Mouse (Mus musculus) midbrain, embryonic 14.5 days (tissue): Measurements from ENCODE around the gene Etnk1. TPM values are rescaled to one million over a fixed set of nuclear protein-coding genes. Genes with fewer than 3 reads are reported as not detected.

Source experiments
- ATAC-seq: fragments of 200-750 bp; cut with Nextera tagmentation; 2 replicates; pipeline ENCODE4 v1.8.0; 2017; ENCODE audit warnings: moderate number of reproducible peaks, moderate library complexity; ENCODE audit not compliant: low FRiP score, low TSS enrichment
- DNase-seq: peaks from one replicate; pipeline ENCODE4 v3.0.0-alpha.2; 2015
- H3K27ac ChIP-seq: fragments of 300-500 bp; sonication (generic); replicated peaks from 2 replicates; pipeline ENCODE4 v1.5.1; 2014; ENCODE audit warnings: mild to moderate bottlenecking, low read depth, low read length, moderate library complexity
- H3K27me3 ChIP-seq: fragments of 300-500 bp; sonication (generic); 2 replicates; pipeline ENCODE4 v1.6.1; 2014; ENCODE audit warnings: low read length, control low read depth, mixed read lengths; ENCODE audit not compliant: control insufficient read depth, insufficient read depth
- H3K36me3 ChIP-seq: fragments of 300-500 bp; sonication (generic); 2 replicates; pipeline ENCODE4 v1.6.1; 2014; ENCODE audit warnings: low read length, control low read depth; ENCODE audit not compliant: control insufficient read depth, insufficient read depth
- H3K4me1 ChIP-seq: fragments of 300-500 bp; sonication (generic); 2 replicates; pipeline ENCODE4 v1.6.1; 2014; ENCODE audit warnings: mild to moderate bottlenecking, antibody characterized with exemption, low read length, control low read depth; ENCODE audit not compliant: control insufficient read depth, insufficient read depth
- H3K4me2 ChIP-seq: fragments of 300-500 bp; sonication (generic); 2 replicates; pipeline ENCODE4 v1.6.1; 2014; ENCODE audit warnings: mild to moderate bottlenecking, low read length, moderate library complexity
- H3K4me3 ChIP-seq: fragments of 300-500 bp; sonication (generic); replicated peaks from 2 replicates; pipeline ENCODE4 v1.5.1; 2014; ENCODE audit warnings: low read depth, low read length
- H3K9ac ChIP-seq: fragments of 300-500 bp; sonication (generic); replicated peaks from 2 replicates; pipeline ENCODE4 v1.6.1; 2014; ENCODE audit warnings: mild to moderate bottlenecking, low read length, moderate library complexity
- H3K9me3 ChIP-seq: fragments of 300-500 bp; sonication (generic); 2 replicates; pipeline ENCODE4 v1.6.1; 2016; ENCODE audit warnings: low read length, control low read depth, mixed read lengths; ENCODE audit not compliant: control insufficient read depth
- WGBS: fragments of 180-500 bp; shearing (Covaris S2); extraction: QIAGEN DNeasy Blood & Tissue Kit; methylation state at CpG from one replicate; pipeline ENCODE4 v1.1.7; 2014; 5-methylcytosine and 5-hydroxymethylcytosine counted together
- polyA plus RNA-seq: library from polyadenylated mRNA; unstranded; fragments of >200 nt; fragmentation: Nextera tagmentation; extraction: Ambion mirVana; gene quantifications from 2 replicates; pipeline ENCODE4 v1.2.1, GENCODE M21; 2014

The Etnk1 gene
- polyA plus RNA-seq, 1 experiment from 2014 or later, result 62.0 TPM

DNA sequence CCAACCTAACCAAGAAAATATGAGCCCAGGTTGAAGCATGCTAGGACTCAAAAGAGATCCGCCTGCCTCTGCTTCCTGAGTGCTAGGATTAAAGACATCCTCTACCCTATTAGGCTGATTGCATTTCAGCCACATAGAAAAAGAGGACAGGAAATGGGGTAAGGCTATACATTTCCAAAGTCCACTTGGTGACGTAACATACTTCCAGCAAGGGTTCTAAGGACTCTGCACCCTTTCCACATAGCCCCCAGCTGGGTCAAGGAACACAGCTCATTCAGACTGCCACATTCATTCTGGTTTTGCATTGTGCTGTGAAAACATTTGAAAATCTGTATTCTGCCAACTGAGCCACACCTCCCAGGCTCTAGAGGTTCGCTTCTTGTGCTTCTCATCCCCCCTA, 41.9 kb downstream of the Etnk1 start:
- H3K9ac ChIP-seq, result no peak overlapping the region
- H3K36me3 ChIP-seq, result peaks cover 13% of the 10 kb centered on the region
- no peak overlapping the region for H3K4me2 ChIP-seq
- DNase-seq (no peak), ATAC-seq (no peak)
- H3K9me3 ChIP-seq, result peaks cover 3% of the 10 kb centered on the region; the same call in 1 of the 2 replicates
- no peaks in the 10 kb centered on the region for H3K4me1 ChIP-seq
- H3K27me3 ChIP-seq, result no peaks in the 10 kb centered on the region
- WGBS, result over 99% methylated on average over 3 of the region's 3 CpGs
- H3K4me3 ChIP-seq, result no peak overlapping the region
- no peak overlapping the region for H3K27ac ChIP-seq

DNA sequence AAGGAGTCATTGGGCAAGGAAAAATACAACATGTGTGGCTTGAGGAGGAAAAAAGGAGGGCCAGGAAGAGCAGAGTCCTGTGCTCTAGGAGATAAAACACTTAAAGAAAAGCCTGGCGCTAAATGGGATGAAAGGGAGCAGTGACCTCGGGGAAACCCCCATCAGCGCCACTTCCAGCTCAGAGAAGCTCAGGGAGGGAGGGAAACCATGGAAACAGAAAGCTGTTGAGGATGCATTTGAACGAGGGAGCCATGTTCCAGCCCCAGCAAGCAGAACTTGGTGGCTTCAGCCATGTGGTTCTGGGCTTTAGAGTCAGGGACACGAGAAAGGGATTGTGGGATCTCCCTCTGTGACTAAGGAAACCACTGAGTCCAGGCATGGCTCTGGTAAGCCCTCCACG, 45.7 kb downstream of the Etnk1 start:
- Histone ChIP-seq H3K27me3 (no peaks in the 10 kb centered on the region), H3K27ac (no peak overlapping the region), H3K4me2 (no peak overlapping the region), H3K36me3 (0 out of 2 replicates have a peak, but pooled peaks cover 4% of the 10 kb centered on the region), H3K4me3 (no peak overlapping the region), H3K9me3 (peaks cover 3% of the 10 kb centered on the region; the same call in 1 of the 2 replicates), H3K9ac (no peak overlapping the region), H3K4me1 (no peaks in the 10 kb centered on the region)
- no peak for DNase-seq
- WGBS, result 77% methylated on average over 6 of the region's 6 CpGs
- ATAC-seq, result no peak

DNA sequence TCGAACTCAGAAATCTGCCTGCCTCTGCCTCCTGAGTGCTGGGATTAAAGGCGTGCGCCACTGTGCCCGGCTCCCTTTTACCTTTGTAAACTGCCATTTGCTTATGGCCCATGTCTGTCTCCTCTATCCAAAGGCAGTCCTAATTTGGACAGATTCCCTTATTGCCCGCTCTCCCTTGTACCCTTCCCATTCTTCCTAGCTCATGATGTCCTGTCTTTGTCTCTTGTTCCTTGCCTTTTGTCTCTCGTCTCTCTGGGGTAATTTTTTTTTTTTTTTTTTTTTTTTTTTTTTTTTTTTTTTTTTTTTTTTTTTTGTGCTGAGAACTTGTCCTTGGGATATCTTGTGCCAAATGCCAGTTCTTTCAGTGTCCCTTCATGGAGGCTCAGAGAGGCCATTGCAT, 46.4 kb downstream of the Etnk1 start:
- ATAC-seq, result no peak
- Histone ChIP-seq H3K9me3 (peaks cover 3% of the 10 kb centered on the region; the same call in 1 of the 2 replicates), H3K4me3 (no peak overlapping the region), H3K4me2 (no peak overlapping the region), H3K9ac (no peak overlapping the region), H3K27ac (no peak overlapping the region), H3K27me3 (no peaks in the 10 kb centered on the region), H3K36me3 (0 out of 2 replicates have a peak, but pooled peaks cover 4% of the 10 kb centered on the region), H3K4me1 (no peaks in the 10 kb centered on the region)
- no peak for DNase-seq
- WGBS, result 97% methylated on average over 6 of the region's 6 CpGs

DNA sequence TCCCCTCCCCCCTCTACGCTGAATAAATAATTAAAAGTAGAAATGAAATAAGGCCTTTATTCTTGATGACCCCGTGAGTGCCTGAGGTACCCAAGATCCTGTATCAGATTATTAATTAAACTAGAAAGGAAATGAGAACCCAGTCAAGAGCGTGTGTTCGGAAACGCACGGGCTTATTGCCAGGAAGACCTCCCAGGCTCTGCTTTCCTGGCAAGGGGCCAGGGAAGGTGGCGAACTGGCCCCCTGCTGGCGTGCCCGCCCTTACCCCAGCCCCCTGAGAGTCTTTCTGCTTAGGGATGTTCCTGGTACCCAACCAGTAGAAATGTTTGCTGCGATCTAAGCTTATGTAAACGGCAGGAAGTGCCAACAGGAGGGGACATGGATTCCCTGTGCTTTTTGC, 49.2 kb downstream of the Etnk1 start:
- H3K27me3 ChIP-seq, result no peaks in the 10 kb centered on the region
- no peak overlapping the region for H3K9ac ChIP-seq
- H3K27ac ChIP-seq, result no peak overlapping the region
- no peak overlapping the region for H3K4me3 ChIP-seq
- H3K4me1 ChIP-seq, result no peaks in the 10 kb centered on the region
- 77% methylated on average over 11 of the region's 11 CpGs for WGBS
- no peak for DNase-seq
- H3K9me3 ChIP-seq, result no peaks in the 10 kb centered on the region
- ATAC-seq, result no peak
- no peak overlapping the region for H3K4me2 ChIP-seq
- H3K36me3 ChIP-seq, result no peaks in the 10 kb centered on the region

DNA sequence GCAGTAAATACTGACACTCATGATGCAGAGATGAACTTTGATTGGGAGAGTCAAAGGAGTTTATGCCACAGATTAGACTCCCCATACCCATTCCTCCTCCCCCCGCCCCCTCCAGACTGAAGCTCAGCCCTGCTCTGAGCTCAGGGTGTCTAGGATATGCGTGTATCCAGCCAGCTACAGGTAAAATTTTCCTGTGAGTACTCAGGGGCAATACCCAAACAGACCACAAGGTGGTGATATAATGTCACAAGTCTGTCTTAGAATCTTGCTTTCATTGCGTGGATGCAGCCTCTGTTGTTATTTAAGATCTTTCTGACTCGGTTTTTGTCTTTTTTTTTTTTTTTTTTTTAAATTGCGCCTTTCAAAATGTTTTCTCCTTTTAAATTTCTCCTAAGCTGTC, 52.3 kb downstream of the Etnk1 start:
- no peak overlapping the region for H3K27ac ChIP-seq
- no peaks in the 10 kb centered on the region for H3K27me3 ChIP-seq
- no peaks in the 10 kb centered on the region for H3K9me3 ChIP-seq
- no peak overlapping the region for H3K4me3 ChIP-seq
- H3K9ac ChIP-seq, result no peak overlapping the region
- WGBS, result 6% methylated on average over 5 of the region's 5 CpGs
- no peak overlapping the region for H3K4me2 ChIP-seq
- no peaks in the 10 kb centered on the region for H3K4me1 ChIP-seq
- H3K36me3 ChIP-seq, result no peaks in the 10 kb centered on the region
- ATAC-seq, result no peak
- DNase-seq, result peak; percentile 93

DNA sequence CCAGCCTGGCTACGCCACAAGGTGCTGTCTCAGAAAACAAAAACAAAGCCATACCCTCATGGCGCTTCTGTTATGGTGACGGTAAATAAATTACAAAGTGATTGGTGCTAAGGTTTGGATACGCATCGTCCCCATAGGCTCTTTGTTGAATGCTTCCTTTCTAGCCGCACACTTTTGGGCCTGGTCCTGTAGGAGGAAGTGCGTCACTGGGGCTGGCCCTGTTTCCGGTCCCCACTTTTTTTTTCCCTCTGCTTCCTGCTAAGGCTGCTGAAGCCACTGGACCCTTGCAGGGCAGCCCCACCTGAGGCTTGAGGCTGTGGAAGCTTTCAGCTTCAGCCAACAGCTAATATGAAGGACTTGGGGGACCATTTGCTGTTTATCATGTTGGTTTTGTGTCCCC, 54.2 kb downstream of the Etnk1 start:
- H3K27me3 ChIP-seq, result no peaks in the 10 kb centered on the region
- no peak overlapping the region for H3K9ac ChIP-seq
- DNase-seq, result no peak
- H3K4me3 ChIP-seq, result no peak overlapping the region
- no peak overlapping the region for H3K4me2 ChIP-seq
- H3K27ac ChIP-seq, result no peak overlapping the region
- no peak for ATAC-seq
- no peaks in the 10 kb centered on the region for H3K4me1 ChIP-seq
- no peaks in the 10 kb centered on the region for H3K36me3 ChIP-seq
- no peaks in the 10 kb centered on the region for H3K9me3 ChIP-seq
- WGBS, result 91% methylated on average over 8 of the region's 8 CpGs

DNA sequence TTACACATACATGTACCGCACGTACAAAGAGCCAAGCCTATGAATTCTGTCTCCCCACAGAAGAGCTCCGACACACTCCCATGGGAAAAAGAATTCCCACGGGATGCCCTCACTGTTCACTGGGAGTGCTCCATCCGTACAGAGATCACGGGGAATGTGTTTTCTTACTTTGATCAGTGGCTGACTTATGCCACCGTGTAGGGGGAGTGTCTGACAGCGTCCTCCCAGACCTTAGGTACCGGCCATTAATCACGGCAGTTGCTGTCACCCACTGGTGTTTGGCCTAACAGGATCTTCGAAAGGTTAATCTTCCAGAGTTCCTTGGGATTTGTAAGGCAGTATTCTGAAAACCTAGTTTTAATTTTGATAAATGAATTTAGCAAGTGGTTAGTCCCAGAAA, 57.0 kb downstream of the Etnk1 start:
- no peak for ATAC-seq
- 81% methylated on average over 11 of the region's 11 CpGs for WGBS

DNA sequence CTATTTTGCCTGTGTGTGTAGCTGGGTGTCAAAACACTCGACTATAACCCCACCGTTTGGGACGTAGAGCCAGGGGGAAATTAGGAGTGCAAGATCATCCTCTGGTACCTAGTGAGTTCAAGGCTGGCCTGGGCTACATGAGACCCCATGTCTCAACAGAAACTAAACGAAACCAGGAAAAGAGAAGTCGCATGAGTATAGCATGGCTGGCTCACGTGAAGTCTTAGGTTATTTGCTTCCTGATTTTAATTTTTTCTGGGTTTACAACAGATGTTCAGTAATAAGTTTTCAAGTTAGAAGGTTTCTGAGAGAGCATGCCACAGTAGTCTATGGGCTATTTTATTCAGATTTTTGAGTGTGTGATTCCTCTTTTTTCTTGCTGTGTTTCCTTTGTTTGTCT, 57.9 kb downstream of the Etnk1 start:
- no peaks in the 10 kb centered on the region for H3K9me3 ChIP-seq
- H3K27ac ChIP-seq, result no peak overlapping the region
- WGBS, result 83% methylated on average over 6 of the region's 6 CpGs
- H3K4me1 ChIP-seq, result no peaks in the 10 kb centered on the region
- H3K9ac ChIP-seq, result no peak overlapping the region
- H3K36me3 ChIP-seq, result no peaks in the 10 kb centered on the region
- no peak overlapping the region for H3K4me3 ChIP-seq
- ATAC-seq (no peak), DNase-seq (no peak)
- H3K4me2 ChIP-seq, result no peak overlapping the region
- no peaks in the 10 kb centered on the region for H3K27me3 ChIP-seq

More for the DNA sequence above, 57.0 kb downstream of the Etnk1 start:
- H3K4me3 ChIP-seq, result no peak overlapping the region
- DNase-seq, result no peak
- H3K27ac ChIP-seq, result no peak overlapping the region
- no peaks in the 10 kb centered on the region for H3K27me3 ChIP-seq
- no peak overlapping the region for H3K4me2 ChIP-seq
- H3K4me1 ChIP-seq, result no peaks in the 10 kb centered on the region
- no peaks in the 10 kb centered on the region for H3K9me3 ChIP-seq
- H3K9ac ChIP-seq, result no peak overlapping the region
- H3K36me3 ChIP-seq, result no peaks in the 10 kb centered on the region

DNA sequence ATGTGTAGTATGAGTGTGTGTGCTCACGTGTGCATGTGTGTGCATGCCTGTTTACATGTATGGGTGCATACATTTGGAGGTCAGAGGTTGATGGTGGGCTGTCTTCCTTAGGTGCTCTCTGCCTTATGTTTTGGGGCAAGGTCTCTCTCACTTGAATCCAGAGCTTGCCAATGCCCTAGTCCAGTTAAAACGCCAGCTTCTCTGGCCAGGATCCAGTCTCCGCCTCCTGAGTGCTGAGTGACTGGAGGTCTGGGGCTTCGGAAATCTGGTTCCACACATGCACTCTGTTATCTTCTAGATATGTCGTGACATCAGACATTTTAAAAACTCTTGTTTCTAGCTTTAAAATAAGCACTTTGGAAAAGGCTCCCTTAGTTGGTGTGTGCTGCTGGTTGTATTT, 61.7 kb downstream of the Etnk1 start:
- H3K4me1 ChIP-seq, result no peaks in the 10 kb centered on the region
- 81% methylated on average over 5 of the region's 5 CpGs for WGBS
- no peak overlapping the region for H3K9ac ChIP-seq
- no peaks in the 10 kb centered on the region for H3K9me3 ChIP-seq
- no peaks in the 10 kb centered on the region for H3K36me3 ChIP-seq
- ATAC-seq, result no peak
- H3K27ac ChIP-seq, result no peak overlapping the region
- no peak for DNase-seq
- H3K27me3 ChIP-seq, result no peaks in the 10 kb centered on the region
- H3K4me2 ChIP-seq, result no peak overlapping the region
- H3K4me3 ChIP-seq, result no peak overlapping the region
